Mouse (Mus musculus): Measurements from ENCODE around the gene Lyrm2. TPM values are rescaled to one million over a fixed set of nuclear protein-coding genes. Genes with fewer than 3 reads are reported as not detected.
A peak's percentile ranks its signal among the peaks of the same experiment; 100 is the strongest.

Lyrm2 gene
- 10 to 100 TPM; 31.8 to 36.5 TPM for total RNA-seq (2021)
- long read RNA-seq, experiment 1, transcript Lyrm2-201 (3 exons, 465 nt): major isoform, 7 of 7 reads
- long read RNA-seq, experiment 1, partial matches to known transcripts: 0 of 7 reads
- long read RNA-seq, experiment 1, other reads (novel, unspliced or antisense): 0 of 7 reads
- long read RNA-seq, experiment 2, transcript Lyrm2-201 (3 exons, 465 nt): major isoform, 32 of 33 reads
- long read RNA-seq, experiment 2, partial matches to known transcripts: 0 of 33 reads
- long read RNA-seq, experiment 2, other reads (novel, unspliced or antisense): 1 of 33 reads

GRCm38 (mm10) chr4:32799966-32800576 lies at the start of gene Lyrm2:
TSS of gene Lyrm2 (plus strand) at chr4:32800253.
- DNase-seq (ENCODE audit: low spot score in 2 of 2): peak; percentile 67 to 75

- DNase-seq (ENCODE audit: low spot score in 2 of 2): no peak
These were observed 49.3 kb upstream of the Lyrm2 start for GRCm38 (mm10) chr4:32750711-32751110.

GRCm38 (mm10) chr4:32757430-32757829 lies 42.6 kb upstream of the Lyrm2 start:
- no peak for DNase-seq (ENCODE audit: low spot score in 2 of 2)

- DNase-seq (ENCODE audit: low spot score in 2 of 2): no peak
These were observed 32.6 kb upstream of the Lyrm2 start for GRCm38 (mm10) chr4:32767471-32767870.

- no peak for DNase-seq (ENCODE audit: low spot score in 2 of 2)
These were observed 32.0 kb upstream of the Lyrm2 start for GRCm38 (mm10) chr4:32768046-32768445.

GRCm38 (mm10) chr4:32770284-32770810 lies 29.7 kb upstream of the Lyrm2 start:
- DNase-seq (ENCODE audit: low spot score in 2 of 2): no peak

- no peak for DNase-seq (ENCODE audit: low spot score in 2 of 2)
These were observed 20.1 kb upstream of the Lyrm2 start for GRCm38 (mm10) chr4:32779996-32780395.

- no peak for DNase-seq (ENCODE audit: low spot score in 2 of 2)
These were observed 12.9 kb upstream of the Lyrm2 start for GRCm38 (mm10) chr4:32787110-32787509.

- no peak for DNase-seq (ENCODE audit: low spot score in 2 of 2)
These were observed 11.0 kb upstream of the Lyrm2 start for GRCm38 (mm10) chr4:32789020-32789419.

GRCm38 (mm10) chr4:32798976-32799375 lies 1.1 kb upstream of the Lyrm2 start:
- no peak for DNase-seq (ENCODE audit: low spot score in 2 of 2)

GRCm38 (mm10) chr4:32800577-32801170 lies 621 bp downstream of the Lyrm2 start:
- no peak for DNase-seq (ENCODE audit: low spot score in 2 of 2)

- no peak for DNase-seq (ENCODE audit: low spot score in 2 of 2)
These were observed 17.4 kb downstream of the Lyrm2 start for GRCm38 (mm10) chr4:32817478-32817877.

GRCm38 (mm10) chr4:32820676-32821075 lies 20.6 kb downstream of the Lyrm2 start:
- DNase-seq (ENCODE audit: low spot score in 2 of 2): no peak

GRCm38 (mm10) chr4:32824254-32824653 lies 24.2 kb downstream of the Lyrm2 start:
- DNase-seq (ENCODE audit: low spot score in 2 of 2): no peak

- DNase-seq (ENCODE audit: low spot score in 2 of 2): no peak
These were observed 26.9 kb downstream of the Lyrm2 start for GRCm38 (mm10) chr4:32826925-32827324.

- DNase-seq (ENCODE audit: low spot score in 2 of 2): no peak
These were observed 28.5 kb downstream of the Lyrm2 start for GRCm38 (mm10) chr4:32828385-32829077.

GRCm38 (mm10) chr4:32829316-32829715 lies 29.3 kb downstream of the Lyrm2 start:
- no peak for DNase-seq (ENCODE audit: low spot score in 2 of 2)

GRCm38 (mm10) chr4:32833494-32834282 lies 33.6 kb downstream of the Lyrm2 start:
- no peak for DNase-seq (ENCODE audit: low spot score in 2 of 2)

- DNase-seq (ENCODE audit: low spot score in 2 of 2): no peak
These were observed 34.5 kb downstream of the Lyrm2 start for GRCm38 (mm10) chr4:32834541-32834940.

- DNase-seq (ENCODE audit: low spot score in 2 of 2): no peak
These were observed 36.0 kb downstream of the Lyrm2 start for GRCm38 (mm10) chr4:32836071-32836470.

- no peak for DNase-seq (ENCODE audit: low spot score in 2 of 2)
These were observed 38.3 kb downstream of the Lyrm2 start for GRCm38 (mm10) chr4:32838401-32838800.
